In genomic region chr7:99570680-99571079, GRCm38 (mm10) we compare ENCODE assay signal across 9 mouse cellular contexts. TPM values are rescaled to one million over a fixed set of nuclear protein-coding genes. Genes with fewer than 3 reads are reported as not detected.
DNase-seq lines count a peak whose midpoint lies in the region; ATAC-seq and TF ChIP-seq lines count a peak whose summit lies in the region.
"Had no signal": no experiment of that assay in that cellular context is flagged by ENCODE, and none has a peak within 500 bp of the region (broad histone marks: within the 10 kb centered on the region; RNA-seq: fewer than 3 reads in every experiment).

No protein-coding gene starts in this region.

- H3K4me2 ChIP-seq in forebrain, embryonic 14.5 days (ENCODE audit: low read length), result no peak overlapping the region
- no peak overlapping the region for H3K4me2 ChIP-seq in forebrain, embryonic 11.5 days (ENCODE audit: low read depth, low read length, severe bottlenecking)
- H3K4me2 ChIP-seq in kidney, embryonic 14.5 days (replicated peaks; ENCODE audit: low read depth, low read length), result 0 out of 2 replicates have a peak overlapping the region, but pooled peaks have one; percentile 6
- no peak overlapping the region; the same call in 1 of the 2 replicates for H3K4me2 ChIP-seq in stomach, embryonic 14.5 days (replicated peaks; ENCODE audit: low read depth, low read length)
- no peak overlapping the region for H3K4me2 ChIP-seq in stomach, postnatal 0 days (replicated peaks; ENCODE audit: low read depth)

- 0 out of 2 replicates have a peak overlapping the region, but pooled peaks have one; percentile 27 for H3K27ac ChIP-seq in forebrain, embryonic 14.5 days (ENCODE audit: low read depth, low read length)
- no peak overlapping the region for H3K27ac ChIP-seq in forebrain, embryonic 11.5 days (ENCODE audit: low read depth, low read length)
- 0 out of 2 replicates have a peak overlapping the region, but pooled peaks have one; percentile 43 for H3K27ac ChIP-seq in kidney, embryonic 14.5 days (ENCODE audit: low read depth, low read length)
- peak overlapping the region; percentile 10; the same call in 1 of the 2 replicates for H3K27ac ChIP-seq in stomach, embryonic 14.5 days (ENCODE audit: low read length)
- H3K27ac ChIP-seq in stomach, postnatal 0 days (replicated peaks), result no peak overlapping the region

- no peaks in the 10 kb centered on the region for H3K9me3 ChIP-seq in forebrain, embryonic 14.5 days (replicated peaks; ENCODE audit: control insufficient read depth, low read length)
- no peaks in the 10 kb centered on the region for H3K9me3 ChIP-seq in forebrain, embryonic 11.5 days (ENCODE audit: control insufficient read depth, low read length)
- no peaks in the 10 kb centered on the region for H3K9me3 ChIP-seq in kidney, embryonic 14.5 days (ENCODE audit: control insufficient read depth, low read length)
- no peaks in the 10 kb centered on the region for H3K9me3 ChIP-seq in stomach, embryonic 14.5 days (ENCODE audit: control insufficient read depth, low read depth, low read length)
- no peaks in the 10 kb centered on the region for H3K9me3 ChIP-seq in stomach, postnatal 0 days (ENCODE audit: control insufficient read depth, low read length)

- H3K36me3 ChIP-seq in forebrain, embryonic 14.5 days (ENCODE audit: control insufficient read depth, insufficient read depth, low read length), result peaks cover 3% of the 10 kb centered on the region; the same call in 1 of the 2 replicates
- no peaks in the 10 kb centered on the region for H3K36me3 ChIP-seq in forebrain, embryonic 11.5 days (ENCODE audit: control insufficient read depth, insufficient read depth, low read length)
- no peaks in the 10 kb centered on the region; the same call in 1 of the 2 replicates for H3K36me3 ChIP-seq in kidney, embryonic 14.5 days (ENCODE audit: control insufficient read depth, insufficient read depth, low read length)
- no peaks in the 10 kb centered on the region; the same call in 1 of the 2 replicates for H3K36me3 ChIP-seq in stomach, embryonic 14.5 days (ENCODE audit: control insufficient read depth, insufficient read depth, low read length)
- no peaks in the 10 kb centered on the region for H3K36me3 ChIP-seq in stomach, postnatal 0 days (ENCODE audit: control insufficient read depth, insufficient read depth, low read length)

- peak overlapping the region; percentile 25; the same call in 1 of the 2 replicates for H3K9ac ChIP-seq in forebrain, embryonic 14.5 days (ENCODE audit: low read length)
- no peak overlapping the region for H3K9ac ChIP-seq in forebrain, embryonic 11.5 days (ENCODE audit: low read length)
- no peak overlapping the region for H3K9ac ChIP-seq in kidney, embryonic 14.5 days (ENCODE audit: low read depth, low read length)
- no peak overlapping the region for H3K9ac ChIP-seq in stomach, embryonic 14.5 days (replicated peaks; ENCODE audit: low read depth, low read length)
- no peak overlapping the region for H3K9ac ChIP-seq in stomach, postnatal 0 days (ENCODE audit: low read length)

- H3K27me3 ChIP-seq in forebrain, embryonic 14.5 days (replicated peaks; ENCODE audit: control insufficient read depth, insufficient read depth, low read length), result no peaks in the 10 kb centered on the region
- no peaks in the 10 kb centered on the region for H3K27me3 ChIP-seq in forebrain, embryonic 11.5 days (ENCODE audit: control insufficient read depth, insufficient read depth, low read length)
- H3K27me3 ChIP-seq in kidney, embryonic 14.5 days (ENCODE audit: control insufficient read depth, insufficient read depth, low read length), result no peaks in the 10 kb centered on the region
- H3K27me3 ChIP-seq in stomach, embryonic 14.5 days (ENCODE audit: control insufficient read depth, insufficient read depth, low read length), result no peaks in the 10 kb centered on the region
- H3K27me3 ChIP-seq in stomach, postnatal 0 days (ENCODE audit: control insufficient read depth, insufficient read depth, low read length), result no peaks in the 10 kb centered on the region

- 56% methylated on average over 5 of the region's 5 CpGs for WGBS in forebrain, embryonic 14.5 days
- 71% methylated on average over 5 of the region's 5 CpGs for WGBS in forebrain, embryonic 11.5 days
- WGBS in kidney, embryonic 14.5 days, result 31% methylated on average over 5 of the region's 5 CpGs
- WGBS in stomach, embryonic 14.5 days, result 61% methylated on average over 5 of the region's 5 CpGs
- WGBS in stomach, postnatal 0 days, result 61% methylated on average over 5 of the region's 5 CpGs

- H3K4me1 ChIP-seq in forebrain, embryonic 14.5 days (ENCODE audit: control insufficient read depth, insufficient read depth, low read length), result peaks cover 5% of the 10 kb centered on the region
- H3K4me1 ChIP-seq in forebrain, embryonic 11.5 days (replicated peaks; ENCODE audit: control insufficient read depth, insufficient read depth, low read length), result no peaks in the 10 kb centered on the region; the same call in 1 of the 2 replicates
- peaks cover 18% of the 10 kb centered on the region for H3K4me1 ChIP-seq in kidney, embryonic 14.5 days (ENCODE audit: control insufficient read depth, insufficient read depth, low read length)
- peaks cover 12% of the 10 kb centered on the region for H3K4me1 ChIP-seq in stomach, embryonic 14.5 days (ENCODE audit: control insufficient read depth, insufficient read depth, low read length)
- H3K4me1 ChIP-seq in stomach, postnatal 0 days (replicated peaks; ENCODE audit: control insufficient read depth, insufficient read depth), result no peaks in the 10 kb centered on the region

- no peak for TF ChIP-seq EP300 in stomach, postnatal 0 days (optimal IDR thresholded peaks at IDR 0.05)

- no peak overlapping the region for H3K4me3 ChIP-seq in forebrain, embryonic 14.5 days (ENCODE audit: low read depth, low read length)
- H3K4me3 ChIP-seq in forebrain, embryonic 11.5 days (ENCODE audit: low read depth, low read length), result no peak overlapping the region
- H3K4me3 ChIP-seq in kidney, embryonic 14.5 days (ENCODE audit: low read length), result no peak overlapping the region
- no peak overlapping the region for H3K4me3 ChIP-seq in stomach, embryonic 14.5 days (ENCODE audit: low read depth, low read length)
- no peak overlapping the region for H3K4me3 ChIP-seq in stomach, postnatal 0 days (ENCODE audit: low read depth, low read length)

- TF ChIP-seq CTCF in stomach, postnatal 0 days (IDR thresholded peaks at IDR 0.05; ENCODE audit: low read depth), result no peak

- no peak for DNase-seq in forebrain, embryonic 14.5 days (ENCODE audit: low spot score)
- DNase-seq in forebrain, embryonic 11.5 days (ENCODE audit: low spot score), result no peak
- no peak for DNase-seq in kidney, postnatal 36 days
- no peak for DNase-seq in stomach, postnatal 0 days (ENCODE audit: low spot score)
- DNase-seq in urinary bladder, postnatal 14 days (ENCODE audit: low spot score), result no peak
- no peak for DNase-seq in layer of hippocampus, postnatal 10 days (ENCODE audit: low spot score in 2 of 2)

- no peak for ATAC-seq in forebrain, embryonic 14.5 days
- no peak for ATAC-seq in forebrain, embryonic 11.5 days (replicated peaks; ENCODE audit: low FRiP score)
- ATAC-seq in kidney, embryonic 14.5 days (ENCODE audit: low FRiP score, low TSS enrichment), result peak; percentile 48; the same call in 1 of the 2 replicates
- no peak for ATAC-seq in stomach, embryonic 14.5 days (ENCODE audit: insufficient number of reproducible peaks, insufficient read depth, low FRiP score, low read depth)
- no peak for ATAC-seq in stomach, postnatal 0 days (ENCODE audit: low FRiP score, low TSS enrichment)

RNA-seq across cellular contexts. Expression of gene Arrb1, which starts 35.4 kb away (rescaled TPM):
- 6.0 and 6.5 TPM in 2 replicates for polyA plus RNA-seq in forebrain, embryonic 14.5 days (2014; fragmentation: Nextera tagmentation; extraction: Ambion mirVana)
- 4.0 and 4.2 TPM in 2 replicates for polyA plus RNA-seq in forebrain, embryonic 11.5 days (2014; fragmentation: Nextera tagmentation; extraction: Ambion mirVana)
- 3.5 and 3.6 TPM in 2 replicates for polyA plus RNA-seq in kidney, embryonic 14.5 days (2014; fragmentation: Nextera tagmentation; extraction: Ambion mirVana)
- 4.0 and 5.4 TPM in 2 replicates for polyA plus RNA-seq in stomach, embryonic 14.5 days (2014; fragmentation: Nextera tagmentation; extraction: Ambion mirVana)
- 3.6 and 4.4 TPM in 2 replicates for polyA plus RNA-seq in stomach, postnatal 0 days (2015; fragmentation: Nextera tagmentation; extraction: Ambion mirVana)
- 100 to 1,000 TPM; 150 to 192 TPM for total RNA-seq in layer of hippocampus, postnatal 10 days (2021)

RNA-seq across cellular contexts. Expression of gene Tpbgl, which starts 56.2 kb away (rescaled TPM):
- 0.32 and 0.33 TPM in 2 replicates for polyA plus RNA-seq in forebrain, embryonic 14.5 days (2014; fragmentation: Nextera tagmentation; extraction: Ambion mirVana)
- 0.20 and 0.29 TPM in 2 replicates for polyA plus RNA-seq in forebrain, embryonic 11.5 days (2014; fragmentation: Nextera tagmentation; extraction: Ambion mirVana)
- polyA plus RNA-seq in kidney, embryonic 14.5 days (2014; fragmentation: Nextera tagmentation; extraction: Ambion mirVana), result 0.50 and 0.83 TPM in 2 replicates
- polyA plus RNA-seq in stomach, embryonic 14.5 days (2014; fragmentation: Nextera tagmentation; extraction: Ambion mirVana), result 1.3 and 1.7 TPM in 2 replicates
- 1.5 and 1.7 TPM in 2 replicates for polyA plus RNA-seq in stomach, postnatal 0 days (2015; fragmentation: Nextera tagmentation; extraction: Ambion mirVana)
- total RNA-seq in layer of hippocampus, postnatal 10 days (2021), result 1 to 10 TPM; 2.9 to 3.3 TPM
- total RNA-seq: MEL had no signal

Comparison
In these comparisons a context has a peak if more than half of its experiments do, and no peak if none do; other contexts are left out.
1. H3K27ac ChIP-seq: peak in forebrain, embryonic 14.5 days (single experiment), kidney, embryonic 14.5 days (single experiment) and stomach, embryonic 14.5 days (single experiment); none in forebrain, embryonic 11.5 days (single experiment) and stomach, postnatal 0 days (single experiment).